Mouse (Mus musculus): Measurements from ENCODE around the gene Tpp1. TPM values are rescaled to one million over a fixed set of nuclear protein-coding genes. Genes with fewer than 3 reads are reported as not detected.
"Not testable (repeated sequence)": the region's sequence is repeated elsewhere in the genome, so short reads cannot be mapped to it uniquely, and the experiment has no call there.

Tpp1 gene
- polyA plus RNA-seq, 1 experiment from 2014 or later: 69.5 TPM

- Histone ChIP-seq H3K9me3 (no peaks in the 10 kb centered on the region), H3K27me3 (replicated peaks) (no peaks in the 10 kb centered on the region), H3K4me3 (replicated peaks) (peak overlapping the region; percentile 77), H3K4me2 (peak overlapping the region; percentile 68), H3K9ac (peak overlapping the region; percentile 88), H3K4me1 (peaks cover 16% of the 10 kb centered on the region; the same call in 1 of the 2 replicates), H3K27ac (peak overlapping the region; percentile 89; the same call in 1 of the 2 replicates), H3K36me3 (peaks cover 38% of the 10 kb centered on the region)
- no peak for ATAC-seq (ENCODE audit: insufficient read depth, low FRiP score, low read depth)
- WGBS: 19% methylated on average over 3 of the region's 3 CpGs
Measured at GRCm38 (mm10) chr7:105737648-105738047, 14.4 kb downstream of the Tpp1 start.

DNA sequence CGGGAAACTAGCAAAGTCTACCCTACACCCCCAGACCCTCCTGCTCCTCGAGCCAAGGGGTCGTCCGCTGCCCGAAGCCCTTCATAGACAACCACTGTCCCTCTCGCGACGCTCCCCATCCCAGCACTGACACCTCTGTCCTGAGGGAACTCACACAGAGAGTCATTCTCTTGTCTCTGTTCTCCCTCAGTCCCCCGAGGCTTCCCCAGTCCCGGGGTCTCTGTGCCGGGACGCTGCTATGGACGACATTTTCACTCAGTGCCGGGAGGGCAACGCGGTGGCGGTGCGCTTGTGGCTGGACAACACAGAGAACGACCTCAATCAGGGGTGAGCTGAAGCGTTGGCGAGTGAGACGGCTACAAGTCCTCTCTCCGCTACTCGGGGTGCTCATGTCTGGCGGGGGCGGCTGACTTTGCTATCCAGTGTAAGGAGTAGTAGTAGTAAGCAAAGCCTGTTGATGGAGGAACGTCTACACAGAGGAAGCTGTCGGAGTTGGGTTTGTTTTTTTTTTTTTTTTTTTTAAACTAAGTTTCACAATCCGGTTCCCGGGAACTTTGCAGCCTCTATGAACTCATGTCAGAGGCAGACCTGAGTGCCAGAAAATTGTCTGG, 15.0 kb downstream of the Tpp1 start, which contains the start of gene Rrp8:
TSS of gene Rrp8 (minus strand) at position 475 of the 611 bp plus-strand sequence.
- Histone ChIP-seq H3K4me2 (peak within 1 kb of the TSS; percentile 68), H3K36me3 (peaks cover 37% of the 10 kb centered on the region), H3K27ac (peak within 1 kb of the TSS; percentile 96), H3K9me3 (no peaks in the 10 kb centered on the region), H3K4me1 (peaks cover 14% of the 10 kb centered on the region; the same call in 1 of the 2 replicates), H3K4me3 (replicated peaks) (peak within 1 kb of the TSS; percentile 77), H3K27me3 (replicated peaks) (no peaks in the 10 kb centered on the region), H3K9ac (peak within 1 kb of the TSS; percentile 88)
- ATAC-seq (ENCODE audit: insufficient read depth, low FRiP score, low read depth): peak; percentile 3; the same call in 1 of the 2 replicates
- WGBS: under 1% methylated on average over 30 of the region's 30 CpGs

GRCm38 (mm10) chr7:105736264-105736901, 15.7 kb downstream of the Tpp1 start, which contains the start of gene Ilk:
Gene Ilk (plus strand): TSS chr7:105736592.
- H3K27ac ChIP-seq: peak within 1 kb of the TSS; percentile 89
- H3K4me3 ChIP-seq (replicated peaks): peak within 1 kb of the TSS; percentile 77
- H3K9me3 ChIP-seq: no peaks in the 10 kb centered on the region
- ATAC-seq (ENCODE audit: insufficient read depth, low FRiP score, low read depth): peak; percentile 99
- peaks cover 35% of the 10 kb centered on the region for H3K36me3 ChIP-seq
- H3K4me1 ChIP-seq: peaks cover 14% of the 10 kb centered on the region; the same call in 1 of the 2 replicates
- under 1% methylated on average over 62 of the region's 62 CpGs for WGBS
- H3K4me2 ChIP-seq: peak within 1 kb of the TSS; percentile 68
- H3K9ac ChIP-seq: peak within 1 kb of the TSS; percentile 88
- H3K27me3 ChIP-seq (replicated peaks): no peaks in the 10 kb centered on the region

DNA sequence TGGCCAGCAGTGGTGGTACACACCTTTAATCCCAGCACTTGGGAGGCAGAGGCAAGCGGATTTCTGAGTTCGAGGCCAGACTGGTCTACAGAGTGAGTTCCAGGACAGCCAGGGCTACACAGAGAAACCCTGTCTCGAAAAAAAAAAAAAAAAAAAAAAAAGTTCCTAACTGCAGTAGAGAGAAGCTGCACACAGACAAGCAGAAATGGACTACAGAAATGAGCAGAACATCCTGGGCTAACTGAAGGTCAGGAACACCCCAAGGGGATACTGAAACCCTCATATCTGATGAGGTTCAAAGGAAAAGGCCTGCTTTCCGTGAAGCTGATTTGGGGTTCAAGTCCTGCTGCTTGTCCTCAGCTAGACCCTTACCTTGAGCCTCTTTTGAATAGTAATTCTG, 16.6 kb downstream of the Tpp1 start:
- peak overlapping the region; percentile 89; the same call in 1 of the 2 replicates for H3K27ac ChIP-seq
- H3K9ac ChIP-seq: peak overlapping the region; percentile 88
- H3K4me1 ChIP-seq: peaks cover 14% of the 10 kb centered on the region; the same call in 1 of the 2 replicates
- not testable (repeated sequence) for H3K27me3 ChIP-seq (replicated peaks); H3K9me3 ChIP-seq; ATAC-seq (ENCODE audit: insufficient read depth, low FRiP score, low read depth)
- peak overlapping the region; percentile 77 for H3K4me3 ChIP-seq (replicated peaks)
- peaks cover 26% of the 10 kb centered on the region for H3K36me3 ChIP-seq
- H3K4me2 ChIP-seq: peak overlapping the region; percentile 68
- 47% methylated on average over 4 of the region's 4 CpGs for WGBS

GRCm38 (mm10) chr7:105734826-105735225, 17.2 kb downstream of the Tpp1 start:
- Histone ChIP-seq H3K4me3 (replicated peaks) (no peak overlapping the region), H3K27me3 (replicated peaks) (no peaks in the 10 kb centered on the region), H3K27ac (no peak overlapping the region), H3K4me1 (peaks cover 14% of the 10 kb centered on the region; the same call in 1 of the 2 replicates), H3K9me3 (no peaks in the 10 kb centered on the region), H3K4me2 (0 out of 2 replicates have a peak overlapping the region, but pooled peaks have one; percentile 68), H3K36me3 (peaks cover 27% of the 10 kb centered on the region), H3K9ac (no peak overlapping the region)
- no peak for ATAC-seq (ENCODE audit: insufficient read depth, low FRiP score, low read depth)
- WGBS: 84% methylated on average over 8 of the region's 8 CpGs

DNA sequence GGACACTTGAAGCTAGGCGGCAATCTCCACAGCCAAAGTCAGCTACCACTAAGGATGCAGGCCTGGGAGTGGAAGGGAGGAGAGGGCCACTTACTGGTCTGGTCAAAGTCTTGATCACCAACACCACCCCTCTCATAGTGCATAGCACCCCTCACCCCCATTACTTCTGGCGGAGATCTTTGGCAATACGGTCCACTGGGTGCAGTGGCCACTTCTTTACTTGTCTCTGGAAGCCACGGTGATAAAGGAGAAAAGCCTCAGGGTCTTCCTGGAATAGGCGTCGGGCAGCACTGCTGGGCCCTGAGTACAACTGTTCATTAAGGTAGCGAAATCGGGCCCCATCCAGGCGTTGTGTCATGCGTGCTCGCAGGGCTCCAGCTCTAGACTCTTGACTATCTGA, 18.2 kb downstream of the Tpp1 start:
- H3K9ac ChIP-seq: no peak overlapping the region
- ATAC-seq (ENCODE audit: insufficient read depth, low FRiP score, low read depth): no peak

GRCm38 (mm10) chr7:105728701-105729428, 23.2 kb downstream of the Tpp1 start:
- peaks cover 26% of the 10 kb centered on the region for H3K36me3 ChIP-seq
- 78% methylated on average over 6 of the region's 6 CpGs for WGBS

More for the DNA sequence above, 18.2 kb downstream of the Tpp1 start:
- no peak overlapping the region for H3K27ac ChIP-seq
- no peak overlapping the region for H3K4me3 ChIP-seq (replicated peaks)
- no peaks in the 10 kb centered on the region for H3K9me3 ChIP-seq
- H3K4me2 ChIP-seq: no peak overlapping the region
- 93% methylated on average over 11 of the region's 11 CpGs for WGBS
- H3K27me3 ChIP-seq (replicated peaks): no peaks in the 10 kb centered on the region
- H3K36me3 ChIP-seq: peaks cover 31% of the 10 kb centered on the region
- H3K4me1 ChIP-seq: peaks cover 11% of the 10 kb centered on the region; the same call in 1 of the 2 replicates

DNA sequence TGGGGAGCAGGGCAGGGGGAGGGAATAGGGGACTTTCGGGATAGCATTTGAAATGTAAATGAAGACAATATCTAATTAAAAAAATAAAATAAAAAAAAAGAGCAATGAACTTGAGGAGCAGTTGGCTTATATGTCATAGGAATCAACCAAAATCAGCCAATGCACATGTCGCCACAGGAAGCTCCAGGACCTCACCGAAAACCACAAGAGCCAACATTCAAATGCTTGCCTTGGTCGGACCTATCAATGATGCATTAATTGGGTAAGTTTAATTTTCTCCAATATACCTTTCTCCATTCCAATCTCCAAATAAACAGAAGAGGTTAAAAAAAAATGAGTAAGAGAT, 25.1 kb downstream of the Tpp1 start:
- H3K27me3 ChIP-seq (replicated peaks): no peaks in the 10 kb centered on the region
- WGBS: 90% methylated on average over 4 of the region's 4 CpGs

More at GRCm38 (mm10) chr7:105728701-105729428, 23.2 kb downstream of the Tpp1 start:
- H3K27ac ChIP-seq: no peak overlapping the region
- H3K4me1 ChIP-seq: peaks cover 2% of the 10 kb centered on the region; the same call in 1 of the 2 replicates
- no peak overlapping the region for H3K4me3 ChIP-seq (replicated peaks)
- H3K4me2 ChIP-seq: no peak overlapping the region
- H3K27me3 ChIP-seq (replicated peaks): no peaks in the 10 kb centered on the region
- no peak for ATAC-seq (ENCODE audit: insufficient read depth, low FRiP score, low read depth)
- H3K9ac ChIP-seq: no peak overlapping the region
- H3K9me3 ChIP-seq: no peaks in the 10 kb centered on the region

DNA sequence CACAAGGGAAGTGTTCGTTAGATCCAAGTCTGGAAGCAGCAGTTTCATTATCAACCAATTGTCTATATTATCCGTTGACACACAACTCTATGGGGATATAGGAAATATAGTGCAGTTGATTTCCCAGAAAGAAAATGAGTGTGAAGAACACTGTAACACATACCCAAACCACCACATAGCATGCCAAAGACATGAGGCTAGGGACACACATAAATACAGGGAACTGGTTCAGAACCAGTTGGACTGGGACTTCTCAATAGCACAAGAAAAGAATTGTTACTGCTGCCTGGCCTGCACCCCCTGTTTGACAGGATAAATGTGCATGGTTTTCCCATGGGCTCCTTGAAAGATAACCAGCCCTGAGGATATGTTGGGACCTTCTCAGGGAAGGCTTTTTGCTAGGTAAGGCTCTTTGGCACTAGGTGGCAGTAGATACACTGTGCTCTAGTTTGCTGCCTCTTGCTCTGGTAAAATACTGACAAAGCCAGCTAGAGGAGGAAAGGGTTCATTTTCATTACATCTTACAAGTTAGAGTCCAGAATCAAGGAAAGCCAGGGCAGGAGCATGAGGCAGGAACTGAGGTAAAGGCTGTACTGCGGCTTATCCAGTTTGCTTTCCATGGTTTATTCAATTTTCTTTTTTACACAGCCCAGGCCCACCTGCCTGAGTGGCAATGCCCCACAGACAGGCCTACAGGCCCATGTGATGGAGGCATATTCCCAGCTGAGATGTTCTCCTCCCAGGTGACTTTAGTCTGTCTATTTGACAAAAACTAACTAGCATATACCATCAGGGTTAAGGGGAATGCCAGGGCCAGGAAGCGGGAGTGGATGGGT, 25.7 kb downstream of the Tpp1 start:
- no peak; the same call in 1 of the 2 replicates for ATAC-seq (ENCODE audit: insufficient read depth, low FRiP score, low read depth)
- Histone ChIP-seq H3K9ac (no peak overlapping the region), H3K36me3 (0 out of 2 replicates have a peak, but pooled peaks cover 6% of the 10 kb centered on the region), H3K27me3 (replicated peaks) (no peaks in the 10 kb centered on the region), H3K9me3 (no peaks in the 10 kb centered on the region), H3K4me1 (no peaks in the 10 kb centered on the region), H3K4me2 (no peak overlapping the region), H3K4me3 (replicated peaks) (no peak overlapping the region), H3K27ac (no peak overlapping the region)
- WGBS: 80% methylated on average over 4 of the region's 4 CpGs

More for the DNA sequence above, 25.1 kb downstream of the Tpp1 start:
- no peak for ATAC-seq (ENCODE audit: insufficient read depth, low FRiP score, low read depth)
- Histone ChIP-seq H3K27ac (no peak overlapping the region), H3K36me3 (0 out of 2 replicates have a peak, but pooled peaks cover 10% of the 10 kb centered on the region), H3K4me1 (no peaks in the 10 kb centered on the region), H3K9me3 (no peaks in the 10 kb centered on the region), H3K4me3 (replicated peaks) (no peak overlapping the region), H3K4me2 (no peak overlapping the region), H3K9ac (no peak overlapping the region)

DNA sequence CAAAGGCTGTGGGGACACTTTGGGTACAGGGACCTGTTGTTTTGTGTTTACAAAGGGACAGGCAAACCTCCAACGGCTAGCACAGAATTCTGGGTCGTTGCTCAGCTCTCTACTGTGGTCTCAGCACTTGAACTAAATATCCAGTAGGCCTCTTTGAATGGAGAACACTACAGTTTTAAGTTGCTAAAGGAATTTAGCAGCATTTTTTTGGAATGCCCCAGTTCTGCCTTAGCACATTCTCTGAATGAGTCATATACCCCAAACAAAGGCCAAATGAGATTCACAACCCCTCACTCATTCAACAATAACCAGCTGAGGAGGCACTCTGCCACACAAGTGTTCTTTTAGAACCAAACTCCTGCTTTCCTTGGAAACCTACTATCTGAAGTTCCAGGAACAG, 30.1 kb downstream of the Tpp1 start:
- 71% methylated on average over 2 of the region's 2 CpGs for WGBS
- Histone ChIP-seq H3K36me3 (no peaks in the 10 kb centered on the region), H3K9me3 (no peaks in the 10 kb centered on the region), H3K4me1 (no peaks in the 10 kb centered on the region), H3K4me2 (no peak overlapping the region), H3K4me3 (replicated peaks) (no peak overlapping the region), H3K27ac (no peak overlapping the region), H3K27me3 (replicated peaks) (no peaks in the 10 kb centered on the region), H3K9ac (no peak overlapping the region)
- ATAC-seq (ENCODE audit: insufficient read depth, low FRiP score, low read depth): no peak

- H3K9ac ChIP-seq: no peak overlapping the region
- H3K4me1 ChIP-seq: no peaks in the 10 kb centered on the region
- ATAC-seq (ENCODE audit: insufficient read depth, low FRiP score, low read depth): no peak
- 50% methylated on average over 3 of the region's 3 CpGs for WGBS
- H3K4me3 ChIP-seq (replicated peaks): no peak overlapping the region
- H3K9me3 ChIP-seq: no peaks in the 10 kb centered on the region
- no peak overlapping the region for H3K4me2 ChIP-seq
- no peaks in the 10 kb centered on the region for H3K27me3 ChIP-seq (replicated peaks)
- no peaks in the 10 kb centered on the region for H3K36me3 ChIP-seq
- H3K27ac ChIP-seq: no peak overlapping the region
Measured at GRCm38 (mm10) chr7:105715366-105715765, 36.7 kb downstream of the Tpp1 start.
